Comparison of ENCODE assay signal across 31 mouse cellular contexts in the genomic region with DNA sequence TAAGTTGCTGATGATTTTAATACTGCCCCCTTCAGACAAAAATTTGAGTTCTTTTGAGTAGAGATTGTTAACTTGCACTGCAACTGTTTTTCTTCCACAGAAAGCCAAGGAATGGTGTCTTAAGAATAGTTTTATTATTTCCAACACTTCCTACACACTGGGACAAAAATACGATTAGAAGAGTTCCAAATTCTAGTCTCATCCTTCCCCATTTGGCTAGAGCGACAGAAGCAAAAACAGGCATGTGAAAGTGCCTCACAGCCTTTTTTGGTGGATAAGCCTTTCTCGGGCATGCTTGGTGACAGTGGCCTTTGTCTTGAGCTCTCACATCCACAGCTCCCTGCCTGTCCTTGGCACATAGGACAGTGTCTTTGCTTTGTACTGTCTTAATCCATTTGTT.
DNase-seq lines count a peak whose midpoint lies in the region; ATAC-seq lines count a peak whose summit lies in the region.
"Had no signal": no experiment of that assay in that cellular context is flagged by ENCODE, and none has a peak within 500 bp of the region (broad histone marks: within the 10 kb centered on the region; RNA-seq: fewer than 3 reads in every experiment).

No protein-coding gene starts in this region.

- no peak overlapping the region for H3K27ac ChIP-seq in hindbrain, embryonic 12.5 days
- H3K27ac ChIP-seq: embryonic facial prominence, embryonic 13.5 days; gastrocnemius, adult 2 months; heart, adult 2 months; heart, embryonic 13.5 days; kidney, embryonic 15.5 days; liver, embryonic 12.5 days; midbrain, embryonic 13.5 days; stomach, embryonic 15.5 days had no signal

- no peaks in the 10 kb centered on the region for H3K4me1 ChIP-seq in hindbrain, embryonic 12.5 days
- H3K4me1 ChIP-seq: embryonic facial prominence, embryonic 13.5 days; heart, embryonic 13.5 days; kidney, embryonic 15.5 days; liver, embryonic 12.5 days; megakaryocyte, embryonic 14.5 days; midbrain, embryonic 13.5 days; stomach, embryonic 15.5 days had no signal

- H3K4me3 ChIP-seq in hindbrain, embryonic 12.5 days = no peak overlapping the region
- H3K4me3 ChIP-seq: embryonic facial prominence, embryonic 13.5 days; erythroblast, embryonic 14.5 days; gastrocnemius, adult 2 months; heart, adult 2 months; heart, embryonic 13.5 days; kidney, embryonic 15.5 days; liver, embryonic 12.5 days; megakaryocyte, embryonic 14.5 days; midbrain, embryonic 13.5 days; stomach, embryonic 15.5 days had no signal

- WGBS in hindbrain, embryonic 12.5 days = 86% methylated on average over 3 of the region's 3 CpGs

- H3K9me3 ChIP-seq in hindbrain, embryonic 12.5 days (replicated peaks) = no peaks in the 10 kb centered on the region
- H3K9me3 ChIP-seq: embryonic facial prominence, embryonic 13.5 days; heart, embryonic 13.5 days; kidney, embryonic 15.5 days; liver, embryonic 12.5 days; midbrain, embryonic 13.5 days; stomach, embryonic 15.5 days had no signal

- intact Hi-C loops in left cerebral cortex, postnatal 4 days (cut with DNase I) = no loop called here
- intact Hi-C loops in left cerebral cortex, postnatal 25 days (cut with DNase I) = loop anchor here (2.0 to 5.0 kb wide), 5 partner anchors 60 to 415 kb away; no protein-coding TSS in a partner anchor

- H3K9ac ChIP-seq in hindbrain, embryonic 12.5 days = no peak overlapping the region
- H3K9ac ChIP-seq: embryonic facial prominence, embryonic 13.5 days; heart, embryonic 13.5 days; kidney, embryonic 15.5 days; liver, embryonic 12.5 days; liver, postnatal 0 days; midbrain, embryonic 13.5 days; stomach, embryonic 15.5 days had no signal

- no peaks in the 10 kb centered on the region for H3K27me3 ChIP-seq in hindbrain, embryonic 12.5 days
- H3K27me3 ChIP-seq: embryonic facial prominence, embryonic 13.5 days; heart, embryonic 13.5 days; kidney, embryonic 15.5 days; liver, embryonic 12.5 days; megakaryocyte, embryonic 14.5 days; midbrain, embryonic 13.5 days; Patski; stomach, embryonic 15.5 days had no signal

- peak; percentile 26 for DNase-seq in left cerebral cortex, adult 11 months (ENCODE audit: low spot score)
- DNase-seq in left cerebral cortex, postnatal 4 days = no peak
- peak; percentile 77 for DNase-seq in brain, adult 2 months (ENCODE audit: low read depth, low spot score)
- DNase-seq in frontal cortex, postnatal 36 days (ENCODE audit: low spot score in 2 of 2) = peak; percentile 12 to 63
- DNase-seq in left cerebral cortex, postnatal 25 days (ENCODE audit: low spot score in 2 of 2) = peak; percentile 13 to 84
- DNase-seq in gastrocnemius, postnatal 10 days = no peak
- DNase-seq in thymus, postnatal 4 days = no peak
- DNase-seq: adrenal gland, postnatal 25 days; cerebellum, adult 9-10 months; cerebellum, postnatal 36 days; embryo, embryonic 11 days; gastrocnemius, adult 2 months; heart, adult 2 months; heart, postnatal 10 days; kidney, adult 18-20 months; kidney, postnatal 25 days; liver, postnatal 0 days; lung, postnatal 4 days; thymus, postnatal 14 days had no signal

- no peak for ATAC-seq in hindbrain, embryonic 12.5 days (ENCODE audit: low FRiP score)
- ATAC-seq: forebrain, embryonic 16.5 days; hindbrain, embryonic 16.5 days; liver, embryonic 12.5 days; liver, postnatal 0 days; midbrain, embryonic 13.5 days; Patski had no signal

- H3K4me2 ChIP-seq in hindbrain, embryonic 12.5 days (replicated peaks) = no peak overlapping the region
- H3K4me2 ChIP-seq: embryonic facial prominence, embryonic 13.5 days; heart, embryonic 13.5 days; kidney, embryonic 15.5 days; liver, embryonic 12.5 days; midbrain, embryonic 13.5 days; stomach, embryonic 15.5 days had no signal

- H3K36me3 ChIP-seq in hindbrain, embryonic 12.5 days = no peaks in the 10 kb centered on the region
- H3K36me3 ChIP-seq: embryonic facial prominence, embryonic 13.5 days; heart, embryonic 13.5 days; kidney, embryonic 15.5 days; liver, embryonic 12.5 days; midbrain, embryonic 13.5 days; stomach, embryonic 15.5 days had no signal

Comparison
In these comparisons a context has a peak if more than half of its experiments do, and no peak if none do; other contexts are left out.
1. DNase-seq: peak in left cerebral cortex, adult 11 months (single experiment), brain, adult 2 months (single experiment), frontal cortex, postnatal 36 days (2 of 2) and left cerebral cortex, postnatal 25 days (2 of 2); none in left cerebral cortex, postnatal 4 days (single experiment), gastrocnemius, postnatal 10 days (single experiment) and thymus, postnatal 4 days (single experiment).